Mouse (Mus musculus): ENCODE data around the gene Myo1g.

Gene Myo1g

GRCm38 (mm10) chr11:6520507-6521173, at the start of gene Myo1g:
Myo1g (minus strand) TSS chr11:6520965.
- in situ Hi-C loops (cut with MboI), result no loop called here

- in situ Hi-C loops (cut with MboI), result no loop called here
Measured at GRCm38 (mm10) chr11:6569410-6569777, 48.6 kb upstream of the Myo1g start.

GRCm38 (mm10) chr11:6568584-6569409, 48.0 kb upstream of the Myo1g start:
- in situ Hi-C loops (cut with MboI), result no loop called here

GRCm38 (mm10) chr11:6567951-6568350, 47.2 kb upstream of the Myo1g start:
- in situ Hi-C loops (cut with MboI), result no loop called here

- in situ Hi-C loops (cut with MboI), result no loop called here
Measured at GRCm38 (mm10) chr11:6566496-6566895, 45.7 kb upstream of the Myo1g start.

GRCm38 (mm10) chr11:6563201-6563600, 42.4 kb upstream of the Myo1g start:
- in situ Hi-C loops (cut with MboI), result no loop called here

GRCm38 (mm10) chr11:6562359-6562758, 41.6 kb upstream of the Myo1g start:
- in situ Hi-C loops (cut with MboI), result no loop called here

GRCm38 (mm10) chr11:6561474-6561873, 40.7 kb upstream of the Myo1g start:
- in situ Hi-C loops (cut with MboI), result no loop called here

GRCm38 (mm10) chr11:6560655-6561360, 40.0 kb upstream of the Myo1g start:
- in situ Hi-C loops (cut with MboI), result no loop called here

GRCm38 (mm10) chr11:6559996-6560395, 39.2 kb upstream of the Myo1g start:
- in situ Hi-C loops (cut with MboI), result no loop called here

- in situ Hi-C loops (cut with MboI), result no loop called here
Measured at GRCm38 (mm10) chr11:6558234-6558633, 37.5 kb upstream of the Myo1g start.

GRCm38 (mm10) chr11:6550201-6550600, 29.4 kb upstream of the Myo1g start:
- in situ Hi-C loops (cut with MboI), result no loop called here

GRCm38 (mm10) chr11:6549770-6550169, 29.0 kb upstream of the Myo1g start:
- in situ Hi-C loops (cut with MboI), result no loop called here

GRCm38 (mm10) chr11:6547696-6548325, 27.0 kb upstream of the Myo1g start:
- in situ Hi-C loops (cut with MboI), result no loop called here

GRCm38 (mm10) chr11:6547037-6547680, 26.4 kb upstream of the Myo1g start:
- in situ Hi-C loops (cut with MboI), result no loop called here

- in situ Hi-C loops (cut with MboI), result no loop called here
Measured at GRCm38 (mm10) chr11:6546205-6547013, 25.6 kb upstream of the Myo1g start, which contains the start of gene Ccm2. Ccm2 (plus strand) TSS chr11:6546887.

GRCm38 (mm10) chr11:6545857-6546192, 25.1 kb upstream of the Myo1g start:
- in situ Hi-C loops (cut with MboI), result no loop called here

- in situ Hi-C loops (cut with MboI), result no loop called here
Measured at GRCm38 (mm10) chr11:6545186-6545856, 24.6 kb upstream of the Myo1g start.

GRCm38 (mm10) chr11:6544683-6545082, 23.9 kb upstream of the Myo1g start:
- in situ Hi-C loops (cut with MboI), result no loop called here

- in situ Hi-C loops (cut with MboI), result no loop called here
Measured at GRCm38 (mm10) chr11:6530746-6531145, 10.0 kb upstream of the Myo1g start.
